Mouse (Mus musculus): Measurements from ENCODE around the gene Rmnd5b. TPM values are rescaled to one million over a fixed set of nuclear protein-coding genes. Genes with fewer than 3 reads are reported as not detected.

Rmnd5b gene
- total and polyA plus RNA-seq, 3 experiments: 41.1 to 59.5 (median 46.7) TPM

GRCm38 (mm10) chr11:51602253-51602652, 33.4 kb downstream of the Rmnd5b start:
- Histone ChIP-seq H3K27ac (ENCODE audit: insufficient read depth, low read depth) (no peak overlapping the region), H3K4me3 (replicated peaks in 1 of 3; ENCODE audit: low read depth in 2 of 3, low read length in 2 of 3, poor library complexity in 1 of 3) (no peak overlapping the region), H3K9ac (ENCODE audit: insufficient read depth, low read depth) (no peak overlapping the region), H3K9me3 (replicated peaks; ENCODE audit: low read length) (no peaks in the 10 kb centered on the region), H3K36me3 (replicated peaks in 1 of 2; ENCODE audit: control insufficient read depth in 1 of 2, insufficient read depth in 1 of 2, low read length in 1 of 2) (peaks cover 78 to 86% of the 10 kb centered on the region in 2 experiments), H3K4me2 (ENCODE audit: insufficient read depth, low read depth, poor library complexity, severe bottlenecking) (no peak overlapping the region), H3K4me1 (ENCODE audit: control insufficient read depth in 1 of 2, insufficient read depth in 2 of 2) (peaks cover 6 to 61% of the 10 kb centered on the region in 2 experiments), H3K27me3 (replicated peaks) (no peaks in the 10 kb centered on the region), H3K79me2 (replicated peaks; ENCODE audit: control insufficient read depth, extremely low read depth, insufficient read depth, poor library complexity, severe bottlenecking) (peaks cover 65% of the 10 kb centered on the region)
- DNase-seq (ENCODE audit: extremely low read depth): no peak
- TF ChIP-seq ZMIZ1 (IDR thresholded peaks at IDR 0.05; ENCODE audit: low read depth, low read length) (peak; percentile 54; the same call in 1 of the 2 replicates), GABPA (IDR thresholded peaks at IDR 0.05; ENCODE audit: insufficient replicate concordance, low read depth, low read length) (no peak), NELFE (IDR thresholded peaks at IDR 0.05; ENCODE audit: low read depth, low read length) (peak; percentile 47; the same call in 1 of the 2 replicates), UBTF (IDR thresholded peaks at IDR 0.05; ENCODE audit: low read depth, low read length) (no peak)
- in situ Hi-C loops (cut with MboI; ENCODE audit: low pct_ligation_motif_present, low pct_unique_long_range_greater_than_20kb, low sequenced_read_pairs): no loop called here
- dilution Hi-C loops (cut with MboI; ENCODE audit: extremely low pct_ligation_motif_present, extremely low pct_unique_long_range_greater_than_20kb, low sequenced_read_pairs): no loop called here

GRCm38 (mm10) chr11:51597553-51597952, 38.1 kb downstream of the Rmnd5b start:
- Histone ChIP-seq H3K9me3 (replicated peaks; ENCODE audit: low read length) (no peaks in the 10 kb centered on the region), H3K36me3 (replicated peaks in 1 of 2; ENCODE audit: control insufficient read depth in 1 of 2, insufficient read depth in 1 of 2, low read length in 1 of 2) (peaks cover 91 to 98% of the 10 kb centered on the region in 2 experiments), H3K9ac (ENCODE audit: insufficient read depth, low read depth) (no peak overlapping the region), H3K27me3 (replicated peaks) (no peaks in the 10 kb centered on the region), H3K79me2 (replicated peaks; ENCODE audit: control insufficient read depth, extremely low read depth, insufficient read depth, poor library complexity, severe bottlenecking) (peaks cover 25% of the 10 kb centered on the region), H3K4me2 (ENCODE audit: insufficient read depth, low read depth, poor library complexity, severe bottlenecking) (no peak overlapping the region), H3K27ac (ENCODE audit: insufficient read depth, low read depth) (no peak overlapping the region), H3K4me3 (replicated peaks in 1 of 3; ENCODE audit: low read depth in 2 of 3, low read length in 2 of 3, poor library complexity in 1 of 3) (no peak overlapping the region), H3K4me1 (ENCODE audit: control insufficient read depth in 1 of 2, insufficient read depth in 2 of 2) (peaks cover 2 to 37% of the 10 kb centered on the region in 2 experiments; a peak in 2 of 4 replicates)
- DNase-seq (ENCODE audit: extremely low read depth): no peak
- in situ Hi-C loops (cut with MboI; ENCODE audit: low pct_ligation_motif_present, low pct_unique_long_range_greater_than_20kb, low sequenced_read_pairs) (no loop called here), dilution Hi-C loops (cut with MboI; ENCODE audit: extremely low pct_ligation_motif_present, extremely low pct_unique_long_range_greater_than_20kb, low sequenced_read_pairs) (no loop called here)
- peak; percentile 73 for TF ChIP-seq POLR2AphosphoS2 (IDR thresholded peaks at IDR 0.05; ENCODE audit: low read depth, low read length)
- no peak for TF ChIP-seq UBTF (IDR thresholded peaks at IDR 0.05; ENCODE audit: low read depth, low read length)
- TF ChIP-seq ZMIZ1 (IDR thresholded peaks at IDR 0.05; ENCODE audit: low read depth, low read length): peak; percentile 1; the same call in 1 of the 2 replicates
- no peak for TF ChIP-seq RCOR1 (conservative IDR thresholded peaks at IDR 0.05; ENCODE audit: low read depth, low read length)
- TF ChIP-seq SMC3 (IDR thresholded peaks at IDR 0.05; ENCODE audit: low read depth, low read length): no peak
- no peak for TF ChIP-seq EP300 (IDR thresholded peaks at IDR 0.05; ENCODE audit: low read length)
- TF ChIP-seq IRF4 (IDR thresholded peaks at IDR 0.05; ENCODE audit: low read depth, low read length): no peak
- TF ChIP-seq JUN (IDR thresholded peaks at IDR 0.05; ENCODE audit: insufficient read depth, low read depth, low read length): no peak

DNA sequence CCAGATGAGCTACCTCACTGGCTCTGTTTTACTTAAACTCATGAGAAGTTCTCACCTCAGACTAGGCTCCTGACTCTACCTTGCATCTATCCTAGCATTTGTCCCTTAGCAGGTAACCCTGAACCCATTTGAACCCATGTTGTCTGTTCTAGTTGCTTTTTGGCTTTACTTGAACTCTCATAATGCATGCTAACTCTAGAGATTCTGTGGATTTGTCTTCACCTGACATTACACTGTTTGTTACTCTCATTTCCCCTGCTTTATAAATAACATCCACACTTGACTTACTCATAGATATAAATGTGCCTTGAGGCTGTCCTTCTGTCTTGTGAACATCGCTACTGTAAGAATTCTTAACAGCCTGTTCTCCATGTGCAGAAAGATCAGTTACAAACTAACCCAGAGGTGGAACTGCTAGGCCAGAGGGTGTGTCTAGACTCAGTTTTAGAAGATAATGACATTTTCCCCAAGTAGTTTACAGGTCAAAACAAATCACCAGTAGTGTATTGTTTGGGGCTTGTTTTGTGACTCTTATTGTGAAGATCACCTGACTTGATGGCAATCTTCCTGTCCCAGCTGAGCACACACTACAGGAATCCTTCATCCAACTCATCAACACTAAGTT, 40.1 kb downstream of the Rmnd5b start:
- peaks cover 91 to 98% of the 10 kb centered on the region in 2 experiments for H3K36me3 ChIP-seq (replicated peaks in 1 of 2; ENCODE audit: control insufficient read depth in 1 of 2, insufficient read depth in 1 of 2, low read length in 1 of 2)
- in situ Hi-C loops (cut with MboI; ENCODE audit: low pct_ligation_motif_present, low pct_unique_long_range_greater_than_20kb, low sequenced_read_pairs): no loop called here
- no peak overlapping the region for H3K27ac ChIP-seq (ENCODE audit: insufficient read depth, low read depth)
- TF ChIP-seq CHD1 (IDR thresholded peaks at IDR 0.05; ENCODE audit: low read depth, low read length) (peak; percentile 78; the same call in 1 of the 2 replicates), MYC (IDR thresholded peaks at IDR 0.05; ENCODE audit: low read depth, low read length) (peak; percentile 27; the same call in 1 of the 2 replicates), MAZ (IDR thresholded peaks at IDR 0.05; ENCODE audit: low read depth, low read length) (0 out of 2 replicates have a peak, but pooled peaks have one; percentile 22), HCFC1 (IDR thresholded peaks at IDR 0.05; ENCODE audit: low read depth, low read length) (no peak), SIN3A (IDR thresholded peaks at IDR 0.05; ENCODE audit: low read length) (peak; percentile 59; the same call in 1 of the 2 replicates), CTCF (conservative IDR thresholded peaks at IDR 0.05 in 1 of 2, IDR thresholded peaks at IDR 0.05 in 1 of 2; ENCODE audit: low read depth in 2 of 2, low read length in 2 of 2) (no peak), MAX (IDR thresholded peaks at IDR 0.05; ENCODE audit: low read length) (peak; percentile 59), E2F4 (IDR thresholded peaks at IDR 0.05; ENCODE audit: insufficient replicate concordance, low read depth, low read length) (0 out of 2 replicates have a peak, but pooled peaks have one; percentile 43), MEF2A (IDR thresholded peaks at IDR 0.05; ENCODE audit: borderline replicate concordance, low read depth, low read length) (no peak), JUND (conservative IDR thresholded peaks at IDR 0.05; ENCODE audit: low read depth, low read length) (0 out of 2 replicates have a peak, but pooled peaks have one; percentile 12), POLR2AphosphoS2 (IDR thresholded peaks at IDR 0.05; ENCODE audit: low read depth, low read length) (peak; percentile 87; the same call in 1 of the 2 replicates), ZMIZ1 (IDR thresholded peaks at IDR 0.05; ENCODE audit: low read depth, low read length) (peak; percentile 77), ZKSCAN1 (IDR thresholded peaks at IDR 0.05; ENCODE audit: borderline replicate concordance, low read depth, low read length) (no peak), BHLHE40 (IDR thresholded peaks at IDR 0.05; ENCODE audit: low read depth, low read length) (peak; percentile 44; the same call in 1 of the 2 replicates), CHD2 (IDR thresholded peaks at IDR 0.05; ENCODE audit: low read length) (peak; percentile 71)

More for the DNA sequence above, 40.1 kb downstream of the Rmnd5b start:
- no peak overlapping the region for H3K4me2 ChIP-seq (ENCODE audit: insufficient read depth, low read depth, poor library complexity, severe bottlenecking)
- H3K4me3 ChIP-seq (replicated peaks in 1 of 3; ENCODE audit: low read depth in 2 of 3, low read length in 2 of 3, poor library complexity in 1 of 3): no peak overlapping the region
- dilution Hi-C loops (cut with MboI; ENCODE audit: extremely low pct_ligation_motif_present, extremely low pct_unique_long_range_greater_than_20kb, low sequenced_read_pairs): no loop called here
- peaks cover 9% of the 10 kb centered on the region for H3K79me2 ChIP-seq (replicated peaks; ENCODE audit: control insufficient read depth, extremely low read depth, insufficient read depth, poor library complexity, severe bottlenecking)
- no peak overlapping the region for H3K9ac ChIP-seq (ENCODE audit: insufficient read depth, low read depth)
- H3K4me1 ChIP-seq (ENCODE audit: control insufficient read depth in 1 of 2, insufficient read depth in 2 of 2): peaks cover 0 to 22% of the 10 kb centered on the region in 2 experiments; a peak in 1 of 4 replicates
- no peaks in the 10 kb centered on the region for H3K27me3 ChIP-seq (replicated peaks)
- no peaks in the 10 kb centered on the region for H3K9me3 ChIP-seq (replicated peaks; ENCODE audit: low read length)
- no peak for DNase-seq (ENCODE audit: extremely low read depth)

All from CH12.LX (cell line).